Mouse (Mus musculus): Measurements from ENCODE around the gene Gnb3. TPM values are rescaled to one million over a fixed set of nuclear protein-coding genes. Genes with fewer than 3 reads are reported as not detected.

Gnb3 gene
- polyA plus RNA-seq, 1 experiment from 2014 or later, result 1.4 TPM

GRCm38 (mm10) chr6:124829799-124830700 is 10.0 kb downstream of the Gnb3 start:
- peak overlapping the region; percentile 69 for H3K4me3 ChIP-seq (ENCODE audit: low read depth, low read length)
- H3K27ac ChIP-seq (ENCODE audit: low read length), result peak overlapping the region; percentile 84
- H3K9me3 ChIP-seq (ENCODE audit: control insufficient read depth, low read depth, low read length), result no peaks in the 10 kb centered on the region
- no peaks in the 10 kb centered on the region for H3K27me3 ChIP-seq (ENCODE audit: control insufficient read depth, insufficient read depth, low read length)
- peak; percentile 87 for ATAC-seq (ENCODE audit: insufficient number of reproducible peaks, insufficient read depth, low FRiP score, low read depth)
- H3K9ac ChIP-seq (replicated peaks; ENCODE audit: low read depth, low read length), result peak overlapping the region; percentile 52
- H3K4me1 ChIP-seq (ENCODE audit: control insufficient read depth, insufficient read depth, low read length), result peaks cover 6% of the 10 kb centered on the region; the same call in 1 of the 2 replicates
- peaks cover 33% of the 10 kb centered on the region for H3K36me3 ChIP-seq (ENCODE audit: control insufficient read depth, insufficient read depth, low read length)
- H3K4me2 ChIP-seq (replicated peaks; ENCODE audit: low read depth, low read length), result peak overlapping the region; percentile 54
- WGBS, result under 1% methylated on average over 38 of the region's 38 CpGs

- ATAC-seq (ENCODE audit: insufficient number of reproducible peaks, insufficient read depth, low FRiP score, low read depth), result peak; percentile 93
- peaks cover 37% of the 10 kb centered on the region for H3K36me3 ChIP-seq (ENCODE audit: control insufficient read depth, insufficient read depth, low read length)
Observed at GRCm38 (mm10) chr6:124828868-124829798, 10.9 kb downstream of the Gnb3 start, which contains the start of the genes Usp5 and Cdca3. TSS of gene Usp5 (minus strand) at chr6:124829484. TSS of gene Cdca3 (plus strand) at chr6:124829547.

GRCm38 (mm10) chr6:124828101-124828592 is 11.9 kb downstream of the Gnb3 start:
- 25% methylated on average over 10 of the region's 10 CpGs for WGBS
- Histone ChIP-seq H3K4me3 (ENCODE audit: low read depth, low read length) (peak overlapping the region; percentile 69), H3K4me2 (replicated peaks; ENCODE audit: low read depth, low read length) (peak overlapping the region; percentile 81), H3K36me3 (ENCODE audit: control insufficient read depth, insufficient read depth, low read length) (peaks cover 39% of the 10 kb centered on the region), H3K27ac (ENCODE audit: low read length) (peak overlapping the region; percentile 35; the same call in 1 of the 2 replicates), H3K9me3 (ENCODE audit: control insufficient read depth, low read depth, low read length) (no peaks in the 10 kb centered on the region), H3K27me3 (ENCODE audit: control insufficient read depth, insufficient read depth, low read length) (no peaks in the 10 kb centered on the region), H3K9ac (replicated peaks; ENCODE audit: low read depth, low read length) (peak overlapping the region; percentile 36), H3K4me1 (ENCODE audit: control insufficient read depth, insufficient read depth, low read length) (peaks cover 6% of the 10 kb centered on the region; the same call in 1 of the 2 replicates)
- no peak for ATAC-seq (ENCODE audit: insufficient number of reproducible peaks, insufficient read depth, low FRiP score, low read depth)

More at GRCm38 (mm10) chr6:124828868-124829798, 10.9 kb downstream of the Gnb3 start, which contains the start of the genes Usp5 and Cdca3:
- Histone ChIP-seq H3K27me3 (ENCODE audit: control insufficient read depth, insufficient read depth, low read length) (no peaks in the 10 kb centered on the region), H3K4me1 (ENCODE audit: control insufficient read depth, insufficient read depth, low read length) (peaks cover 6% of the 10 kb centered on the region; the same call in 1 of the 2 replicates), H3K9ac (replicated peaks; ENCODE audit: low read depth, low read length) (peak within 1 kb of the TSS; percentile 52), H3K27ac (ENCODE audit: low read length) (peak within 1 kb of the TSS; percentile 84), H3K9me3 (ENCODE audit: control insufficient read depth, low read depth, low read length) (no peaks in the 10 kb centered on the region), H3K4me3 (ENCODE audit: low read depth, low read length) (peak within 1 kb of the TSS; percentile 69), H3K4me2 (replicated peaks; ENCODE audit: low read depth, low read length) (peak within 1 kb of the TSS; percentile 81)
- WGBS, result under 1% methylated on average over 55 of the region's 55 CpGs

GRCm38 (mm10) chr6:124822049-124822448 is 18.0 kb downstream of the Gnb3 start:
- no peak overlapping the region for H3K4me2 ChIP-seq (replicated peaks; ENCODE audit: low read depth, low read length)
- H3K9ac ChIP-seq (replicated peaks; ENCODE audit: low read depth, low read length), result no peak overlapping the region
- no peak overlapping the region for H3K27ac ChIP-seq (ENCODE audit: low read length)
- H3K27me3 ChIP-seq (ENCODE audit: control insufficient read depth, insufficient read depth, low read length), result no peaks in the 10 kb centered on the region
- ATAC-seq (ENCODE audit: insufficient number of reproducible peaks, insufficient read depth, low FRiP score, low read depth), result no peak
- H3K9me3 ChIP-seq (ENCODE audit: control insufficient read depth, low read depth, low read length), result no peaks in the 10 kb centered on the region
- peaks cover 93% of the 10 kb centered on the region for H3K36me3 ChIP-seq (ENCODE audit: control insufficient read depth, insufficient read depth, low read length)
- no peak overlapping the region for H3K4me3 ChIP-seq (ENCODE audit: low read depth, low read length)
- 96% methylated on average over 4 of the region's 4 CpGs for WGBS
- H3K4me1 ChIP-seq (ENCODE audit: control insufficient read depth, insufficient read depth, low read length), result no peaks in the 10 kb centered on the region

- Histone ChIP-seq H3K36me3 (ENCODE audit: control insufficient read depth, insufficient read depth, low read length) (peaks cover 95% of the 10 kb centered on the region), H3K27me3 (ENCODE audit: control insufficient read depth, insufficient read depth, low read length) (no peaks in the 10 kb centered on the region), H3K9ac (replicated peaks; ENCODE audit: low read depth, low read length) (no peak overlapping the region), H3K27ac (ENCODE audit: low read length) (no peak overlapping the region), H3K4me1 (ENCODE audit: control insufficient read depth, insufficient read depth, low read length) (no peaks in the 10 kb centered on the region), H3K9me3 (ENCODE audit: control insufficient read depth, low read depth, low read length) (no peaks in the 10 kb centered on the region), H3K4me3 (ENCODE audit: low read depth, low read length) (no peak overlapping the region), H3K4me2 (replicated peaks; ENCODE audit: low read depth, low read length) (no peak overlapping the region)
- ATAC-seq (ENCODE audit: insufficient number of reproducible peaks, insufficient read depth, low FRiP score, low read depth), result no peak
- WGBS, result 92% methylated on average over 5 of the region's 5 CpGs
Observed at GRCm38 (mm10) chr6:124820891-124821290, 19.2 kb downstream of the Gnb3 start.

- Histone ChIP-seq H3K36me3 (ENCODE audit: control insufficient read depth, insufficient read depth, low read length) (peaks cover 71% of the 10 kb centered on the region), H3K4me3 (ENCODE audit: low read depth, low read length) (no peak overlapping the region), H3K4me1 (ENCODE audit: control insufficient read depth, insufficient read depth, low read length) (peaks cover 10% of the 10 kb centered on the region), H3K9ac (replicated peaks; ENCODE audit: low read depth, low read length) (no peak overlapping the region), H3K27ac (ENCODE audit: low read length) (no peak overlapping the region), H3K4me2 (replicated peaks; ENCODE audit: low read depth, low read length) (no peak overlapping the region), H3K27me3 (ENCODE audit: control insufficient read depth, insufficient read depth, low read length) (no peaks in the 10 kb centered on the region), H3K9me3 (ENCODE audit: control insufficient read depth, low read depth, low read length) (no peaks in the 10 kb centered on the region)
- 90% methylated on average over 8 of the region's 8 CpGs for WGBS
- no peak for ATAC-seq (ENCODE audit: insufficient number of reproducible peaks, insufficient read depth, low FRiP score, low read depth)
Observed at GRCm38 (mm10) chr6:124817971-124818370, 22.1 kb downstream of the Gnb3 start.

- no peak for ATAC-seq (ENCODE audit: insufficient number of reproducible peaks, insufficient read depth, low FRiP score, low read depth)
- no peak overlapping the region for H3K4me2 ChIP-seq (replicated peaks; ENCODE audit: low read depth, low read length)
- no peak overlapping the region for H3K27ac ChIP-seq (ENCODE audit: low read length)
- H3K4me3 ChIP-seq (ENCODE audit: low read depth, low read length), result no peak overlapping the region
- H3K9me3 ChIP-seq (ENCODE audit: control insufficient read depth, low read depth, low read length), result no peaks in the 10 kb centered on the region
- H3K27me3 ChIP-seq (ENCODE audit: control insufficient read depth, insufficient read depth, low read length), result no peaks in the 10 kb centered on the region
- H3K36me3 ChIP-seq (ENCODE audit: control insufficient read depth, insufficient read depth, low read length), result peaks cover 67% of the 10 kb centered on the region
- 97% methylated on average over 8 of the region's 8 CpGs for whole genome bisulfite sequencing
- peaks cover 12% of the 10 kb centered on the region for H3K4me1 ChIP-seq (ENCODE audit: control insufficient read depth, insufficient read depth, low read length)
- no peak overlapping the region for H3K9ac ChIP-seq (replicated peaks; ENCODE audit: low read depth, low read length)
Observed at GRCm38 (mm10) chr6:124817563-124817962, 22.5 kb downstream of the Gnb3 start.

- WGBS, result 96% methylated on average over 11 of the region's 11 CpGs
Observed at GRCm38 (mm10) chr6:124817125-124817524, 22.9 kb downstream of the Gnb3 start.

More at GRCm38 (mm10) chr6:124817125-124817524, 22.9 kb downstream of the Gnb3 start:
- Histone ChIP-seq H3K4me1 (ENCODE audit: control insufficient read depth, insufficient read depth, low read length) (peaks cover 17% of the 10 kb centered on the region), H3K27ac (ENCODE audit: low read length) (no peak overlapping the region), H3K4me3 (ENCODE audit: low read depth, low read length) (no peak overlapping the region), H3K9ac (replicated peaks; ENCODE audit: low read depth, low read length) (no peak overlapping the region), H3K9me3 (ENCODE audit: control insufficient read depth, low read depth, low read length) (no peaks in the 10 kb centered on the region), H3K4me2 (replicated peaks; ENCODE audit: low read depth, low read length) (no peak overlapping the region), H3K36me3 (ENCODE audit: control insufficient read depth, insufficient read depth, low read length) (peaks cover 66% of the 10 kb centered on the region), H3K27me3 (ENCODE audit: control insufficient read depth, insufficient read depth, low read length) (no peaks in the 10 kb centered on the region)
- ATAC-seq (ENCODE audit: insufficient number of reproducible peaks, insufficient read depth, low FRiP score, low read depth), result no peak

Measured in stomach, embryonic 14.5 days (tissue).